ENCODE assay signal across 9 mouse cellular contexts in genomic region chr11:79577741-79578140, GRCm38 (mm10). TPM values are rescaled to one million over a fixed set of nuclear protein-coding genes. Genes with fewer than 3 reads are reported as not detected.
DNase-seq lines count a peak whose midpoint lies in the region; ATAC-seq and TF ChIP-seq lines count a peak whose summit lies in the region.
"Had no signal": no experiment of that assay in that cellular context is flagged by ENCODE, and none has a peak within 500 bp of the region (broad histone marks: within the 10 kb centered on the region; RNA-seq: fewer than 3 reads in every experiment).

No protein-coding gene starts in this region.

- peak; percentile 25 for TF ChIP-seq CTCF in C2C12 (IDR thresholded peaks at IDR 0.05; ENCODE audit: control insufficient read depth, insufficient read depth, insufficient read length)

- ATAC-seq in liver, embryonic 13.5 days (ENCODE audit: low read depth): no peak

- H3ac ChIP-seq in C2C12 (ENCODE audit: control insufficient read depth, insufficient read length, low read depth): no peak overlapping the region

- H3K4me3 ChIP-seq in C2C12 (ENCODE audit: insufficient read depth, poor library complexity, severe bottlenecking): no peak overlapping the region
- H3K4me3 ChIP-seq in liver, embryonic 13.5 days (replicated peaks): no peak overlapping the region
- H3K4me3 ChIP-seq: liver, embryonic 15.5 days had no signal

- no peaks in the 10 kb centered on the region for H3K9me3 ChIP-seq in liver, embryonic 13.5 days (replicated peaks)
- H3K9me3 ChIP-seq: liver, embryonic 15.5 days had no signal

- peak; percentile 55 for DNase-seq in MN1 (ENCODE audit: low spot score)
- DNase-seq in cerebellum, adult 9-11 months: peak; percentile 66
- peak; percentile 78 to 83 for DNase-seq in frontal cortex, postnatal 25 days (ENCODE audit: low spot score in 2 of 2)
- peak; percentile 86 for DNase-seq in kidney, postnatal 10 days
- peak; percentile 45 for DNase-seq in liver, embryonic 13.5 days
- peak; percentile 72 for DNase-seq in ovary, postnatal 14 days (ENCODE audit: low spot score)
- DNase-seq in thymus, postnatal 25 days: peak; percentile 86

- H3K79me2 ChIP-seq in C2C12 (ENCODE audit: control insufficient read depth, insufficient read depth): no peaks in the 10 kb centered on the region

- no peaks in the 10 kb centered on the region for H3K4me1 ChIP-seq in liver, embryonic 13.5 days (replicated peaks)

- H3K9ac ChIP-seq in liver, embryonic 13.5 days: no peak overlapping the region
- H3K9ac ChIP-seq: liver, embryonic 15.5 days had no signal

- H3K79me3 ChIP-seq in C2C12 (ENCODE audit: low read depth): no peaks in the 10 kb centered on the region

- H3K36me3 ChIP-seq in C2C12 (ENCODE audit: control insufficient read depth, insufficient read depth): peaks cover 26% of the 10 kb centered on the region
- H3K36me3 ChIP-seq in liver, embryonic 13.5 days: 0 out of 2 replicates have a peak, but pooled peaks cover 5% of the 10 kb centered on the region

- H3K4me2 ChIP-seq in liver, embryonic 13.5 days: no peak overlapping the region
- H3K4me2 ChIP-seq: liver, embryonic 15.5 days had no signal

- no peaks in the 10 kb centered on the region for H3K27me3 ChIP-seq in C2C12 (ENCODE audit: control insufficient read depth, insufficient read depth, insufficient read length)
- H3K27me3 ChIP-seq in liver, embryonic 13.5 days: no peaks in the 10 kb centered on the region
- H3K27me3 ChIP-seq: liver, embryonic 15.5 days had no signal

- H3K27ac ChIP-seq in liver, embryonic 13.5 days: no peak overlapping the region
- H3K27ac ChIP-seq: liver, embryonic 15.5 days had no signal

- 27% methylated on average over 5 of the region's 5 CpGs for WGBS in liver, embryonic 13.5 days (ENCODE audit: insufficient replicate concordance)

TF ChIP-seq in C2C12, 6 proteins besides CTCF, POLR2A, EP300 and RAD21:
- TF ChIP-seq MAX (IDR thresholded peaks at IDR 0.05) (no peak), MYOG (IDR thresholded peaks at IDR 0.05; ENCODE audit: control insufficient read depth, extremely low read depth, insufficient read length) (no peak), CEBPB (IDR thresholded peaks at IDR 0.05; ENCODE audit: low read depth) (no peak), FOSL1 (IDR thresholded peaks at IDR 0.05; ENCODE audit: insufficient read depth, low read length, poor library complexity, severe bottlenecking) (no peak), USF1 (IDR thresholded peaks at IDR 0.05; ENCODE audit: low read depth) (no peak), MYOD1 (IDR thresholded peaks at IDR 0.05; ENCODE audit: control insufficient read depth, insufficient read length, low read depth) (no peak)

RNA-seq across cellular contexts. Expression of gene Rab11fip4, which starts 13.3 kb away (rescaled TPM):
- polyA plus RNA-seq in C2C12 (2012; fragmentation: generic; extraction: Trizol): 0.11 TPM
- 0.47 and 0.75 TPM in 2 replicates for polyA plus RNA-seq in liver, embryonic 13.5 days (2015; fragmentation: Nextera tagmentation; extraction: Ambion mirVana)

RNA-seq across cellular contexts. Expression of gene Evi2a, which starts 47.3 kb away (rescaled TPM):
- polyA plus RNA-seq in C2C12 (2012; fragmentation: generic; extraction: Trizol): 12.9 TPM
- 5.0 and 5.8 TPM in 2 replicates for polyA plus RNA-seq in liver, embryonic 13.5 days (2015; fragmentation: Nextera tagmentation; extraction: Ambion mirVana)

RNA-seq across cellular contexts. Expression of gene Evi2, which starts 47.4 kb away (rescaled TPM):
- polyA plus RNA-seq in C2C12 (2012; fragmentation: generic; extraction: Trizol): 0.07 TPM
- polyA plus RNA-seq in liver, embryonic 13.5 days (2015; fragmentation: Nextera tagmentation; extraction: Ambion mirVana): 0.43 and 0.82 TPM in 2 replicates

RNA-seq across cellular contexts. Expression of gene Evi2b, which starts 54.2 kb away (rescaled TPM):
- polyA plus RNA-seq in C2C12 (2012; fragmentation: generic; extraction: Trizol): 0.30 TPM
- 4.0 and 6.2 TPM in 2 replicates for polyA plus RNA-seq in liver, embryonic 13.5 days (2015; fragmentation: Nextera tagmentation; extraction: Ambion mirVana)
